Mouse (Mus musculus) limb, embryonic 13.5 days (tissue): ENCODE measurements around the gene Elovl3. TPM values are rescaled to one million over a fixed set of nuclear protein-coding genes. Genes with fewer than 3 reads are reported as not detected.

Source experiments
- ATAC-seq: fragments of 200-750 bp; cut with Nextera tagmentation; 2 replicates; pipeline ENCODE4 v1.8.0; 2017; ENCODE audit warnings: low read depth, moderate number of reproducible peaks, moderate TSS enrichment; ENCODE audit not compliant: low FRiP score
- H3K27ac ChIP-seq: fragments of 300-500 bp; sonication (generic); 2 replicates; pipeline ENCODE4 v1.5.1; 2015; ENCODE audit warnings: inconsistent platforms, mild to moderate bottlenecking, moderate library complexity
- H3K27me3 ChIP-seq: fragments of 300-500 bp; sonication (generic); 2 replicates; pipeline ENCODE4 v1.6.1; 2015; ENCODE audit warnings: mild to moderate bottlenecking, inconsistent platforms
- H3K36me3 ChIP-seq: fragments of 300-500 bp; sonication (generic); 2 replicates; pipeline ENCODE4 v1.6.1; 2015; ENCODE audit warnings: inconsistent platforms, mild to moderate bottlenecking, moderate library complexity
- H3K4me1 ChIP-seq: fragments of 300-500 bp; sonication (generic); 2 replicates; pipeline ENCODE4 v1.6.1; 2015; ENCODE audit warnings: inconsistent platforms
- H3K4me2 ChIP-seq: fragments of 300-500 bp; sonication (generic); replicated peaks from 2 replicates; pipeline ENCODE4 v1.6.1; 2015; ENCODE audit warnings: inconsistent platforms, mild to moderate bottlenecking, moderate library complexity
- H3K4me3 ChIP-seq: fragments of 300-500 bp; sonication (generic); 2 replicates; pipeline ENCODE4 v1.5.1; 2015; ENCODE audit warnings: moderate library complexity, mild to moderate bottlenecking, inconsistent platforms
- H3K9ac ChIP-seq: fragments of 300-500 bp; sonication (generic); 2 replicates; pipeline ENCODE4 v1.6.1; 2015; ENCODE audit warnings: mild to moderate bottlenecking, inconsistent platforms
- H3K9me3 ChIP-seq: fragments of 300-500 bp; sonication (generic); 2 replicates; pipeline ENCODE4 v1.6.1; 2016; ENCODE audit warnings: inconsistent platforms
- WGBS: fragments of 180-500 bp; shearing (Covaris S2); methylation state at CpG from one replicate; pipeline ENCODE4 v1.1.7; 2015; 5-methylcytosine and 5-hydroxymethylcytosine counted together
- polyA plus RNA-seq: library from polyadenylated mRNA; unstranded; fragments of >200 nt; fragmentation: Nextera tagmentation; extraction: Ambion mirVana; gene quantifications from 2 replicates; pipeline ENCODE4 v1.2.1, GENCODE M21; 2015

Elovl3 gene
- polyA plus RNA-seq: 0.52 and 0.59 TPM in 2 replicates

DNA sequence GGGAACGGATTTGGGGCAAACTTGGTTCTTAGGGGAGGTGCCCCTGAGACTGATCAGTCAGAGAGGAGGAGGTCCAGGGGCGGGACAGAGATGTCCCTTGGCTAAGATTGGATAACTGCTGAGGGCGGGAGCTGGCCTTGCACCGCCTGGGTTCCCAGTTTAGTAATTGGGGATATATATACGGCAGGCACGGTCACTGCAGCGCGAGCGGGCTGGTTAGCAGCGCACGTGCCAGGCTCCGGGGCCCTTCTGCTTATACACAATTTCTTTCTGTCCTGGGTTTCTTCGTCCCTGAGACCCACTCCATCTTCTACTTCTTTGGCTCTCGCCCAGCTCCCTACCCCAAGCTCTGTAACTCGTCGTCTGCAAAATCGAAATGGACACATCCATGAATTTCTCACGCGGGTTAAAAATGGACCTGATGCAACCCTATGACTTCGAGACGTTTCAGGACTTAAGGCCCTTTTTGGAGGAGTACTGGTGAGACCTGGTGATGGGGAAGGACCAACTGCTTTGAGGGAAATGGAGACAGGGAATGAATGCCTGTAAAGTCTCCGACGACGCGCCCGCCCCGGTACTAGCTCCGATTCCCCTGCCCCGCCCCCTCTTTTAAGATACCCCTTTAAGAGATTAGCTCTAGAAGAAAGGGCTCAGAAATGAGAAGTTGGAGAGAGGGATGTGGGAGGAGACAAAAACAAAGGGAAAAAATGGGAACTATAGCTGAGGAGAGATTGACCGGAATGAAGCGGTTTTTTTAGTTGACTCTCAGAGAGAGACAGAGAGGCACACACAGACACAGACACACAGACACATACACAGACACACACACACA is at the start of gene Elovl3:
Elovl3 (plus strand) TSS at position 204 of the 832 bp plus-strand sequence.
- Histone ChIP-seq H3K4me1 (peaks cover 23% of the 10 kb centered on the region), H3K9ac (peak within 1 kb of the TSS; percentile 35; the same call in 1 of the 2 replicates), H3K27me3 (peaks cover 84% of the 10 kb centered on the region), H3K4me2 (peak within 1 kb of the TSS; percentile 53), H3K27ac (no peak within 1 kb of the TSS), H3K4me3 (peak within 1 kb of the TSS; percentile 27), H3K36me3 (no peaks in the 10 kb centered on the region), H3K9me3 (no peaks in the 10 kb centered on the region)
- 0 out of 2 replicates have a peak, but pooled peaks have one; percentile 34 for ATAC-seq
- WGBS: 4% methylated on average over 31 of the region's 31 CpGs

GRCm38 (mm10) chr19:46085185-46085584 is 46.5 kb upstream of the Elovl3 start:
- H3K4me1 ChIP-seq: no peaks in the 10 kb centered on the region
- no peak overlapping the region for H3K27ac ChIP-seq
- no peak for ATAC-seq
- H3K36me3 ChIP-seq: peaks cover 59% of the 10 kb centered on the region
- H3K27me3 ChIP-seq: no peaks in the 10 kb centered on the region
- no peaks in the 10 kb centered on the region for H3K9me3 ChIP-seq
- 95% methylated on average over 8 of the region's 8 CpGs for WGBS
- no peak overlapping the region for H3K9ac ChIP-seq
- no peak overlapping the region for H3K4me3 ChIP-seq
- H3K4me2 ChIP-seq: no peak overlapping the region

- Histone ChIP-seq H3K9ac (no peak overlapping the region), H3K9me3 (no peaks in the 10 kb centered on the region), H3K4me1 (no peaks in the 10 kb centered on the region), H3K27ac (no peak overlapping the region), H3K4me3 (no peak overlapping the region), H3K4me2 (no peak overlapping the region), H3K27me3 (no peaks in the 10 kb centered on the region), H3K36me3 (peaks cover 48% of the 10 kb centered on the region)
- ATAC-seq: no peak
- WGBS: 58% methylated on average over 3 of the region's 3 CpGs
Measured at GRCm38 (mm10) chr19:46086337-46086736, 45.4 kb upstream of the Elovl3 start.

GRCm38 (mm10) chr19:46087871-46088270 is 43.8 kb upstream of the Elovl3 start:
- Histone ChIP-seq H3K4me2 (no peak overlapping the region), H3K4me1 (no peaks in the 10 kb centered on the region), H3K36me3 (peaks cover 32% of the 10 kb centered on the region), H3K9ac (no peak overlapping the region), H3K9me3 (no peaks in the 10 kb centered on the region), H3K4me3 (no peak overlapping the region), H3K27me3 (no peaks in the 10 kb centered on the region), H3K27ac (no peak overlapping the region)
- 79% methylated on average over 7 of the region's 7 CpGs for WGBS
- no peak for ATAC-seq

GRCm38 (mm10) chr19:46091641-46092040 is 40.1 kb upstream of the Elovl3 start:
- Histone ChIP-seq H3K27me3 (no peaks in the 10 kb centered on the region), H3K4me2 (no peak overlapping the region), H3K9ac (no peak overlapping the region), H3K4me1 (no peaks in the 10 kb centered on the region), H3K4me3 (no peak overlapping the region), H3K9me3 (peaks cover 3% of the 10 kb centered on the region; the same call in 1 of the 2 replicates), H3K36me3 (no peaks in the 10 kb centered on the region), H3K27ac (no peak overlapping the region)
- WGBS: 88% methylated on average over 4 of the region's 4 CpGs
- no peak for ATAC-seq

GRCm38 (mm10) chr19:46094144-46094543 is 37.6 kb upstream of the Elovl3 start:
- Histone ChIP-seq H3K9ac (no peak overlapping the region), H3K27me3 (no peaks in the 10 kb centered on the region), H3K4me2 (no peak overlapping the region), H3K4me1 (no peaks in the 10 kb centered on the region), H3K4me3 (no peak overlapping the region), H3K36me3 (no peaks in the 10 kb centered on the region), H3K27ac (no peak overlapping the region), H3K9me3 (peaks cover 3% of the 10 kb centered on the region; the same call in 1 of the 2 replicates)
- 83% methylated on average over 2 of the region's 2 CpGs for WGBS
- ATAC-seq: no peak

GRCm38 (mm10) chr19:46095291-46095690 is 36.4 kb upstream of the Elovl3 start:
- no peak for ATAC-seq
- Histone ChIP-seq H3K36me3 (no peaks in the 10 kb centered on the region), H3K4me2 (no peak overlapping the region), H3K27ac (no peak overlapping the region), H3K9me3 (peaks cover 3% of the 10 kb centered on the region; the same call in 1 of the 2 replicates), H3K9ac (no peak overlapping the region), H3K4me1 (no peaks in the 10 kb centered on the region), H3K27me3 (no peaks in the 10 kb centered on the region), H3K4me3 (no peak overlapping the region)
- 84% methylated on average over 4 of the region's 4 CpGs for WGBS

- Histone ChIP-seq H3K27me3 (no peaks in the 10 kb centered on the region), H3K9ac (no peak overlapping the region), H3K4me1 (no peaks in the 10 kb centered on the region), H3K9me3 (peaks cover 3% of the 10 kb centered on the region; the same call in 1 of the 2 replicates), H3K27ac (no peak overlapping the region), H3K36me3 (no peaks in the 10 kb centered on the region), H3K4me3 (no peak overlapping the region), H3K4me2 (no peak overlapping the region)
- no peak for ATAC-seq
- 87% methylated on average over 5 of the region's 5 CpGs for WGBS
Measured at GRCm38 (mm10) chr19:46096396-46096795, 35.3 kb upstream of the Elovl3 start.

GRCm38 (mm10) chr19:46099561-46099960 is 32.1 kb upstream of the Elovl3 start:
- H3K4me2 ChIP-seq: no peak overlapping the region
- WGBS: 90% methylated on average over 3 of the region's 3 CpGs

GRCm38 (mm10) chr19:46103437-46104186 is 28.1 kb upstream of the Elovl3 start:
- Histone ChIP-seq H3K9ac (no peak overlapping the region), H3K27ac (no peak overlapping the region), H3K9me3 (no peaks in the 10 kb centered on the region), H3K4me3 (no peak overlapping the region), H3K27me3 (no peaks in the 10 kb centered on the region), H3K4me2 (no peak overlapping the region), H3K4me1 (no peaks in the 10 kb centered on the region), H3K36me3 (no peaks in the 10 kb centered on the region)
- ATAC-seq: no peak
- 88% methylated on average over 6 of the region's 6 CpGs for WGBS

More at GRCm38 (mm10) chr19:46099561-46099960, 32.1 kb upstream of the Elovl3 start:
- Histone ChIP-seq H3K9ac (no peak overlapping the region), H3K4me1 (no peaks in the 10 kb centered on the region), H3K27ac (no peak overlapping the region), H3K27me3 (no peaks in the 10 kb centered on the region), H3K36me3 (no peaks in the 10 kb centered on the region), H3K4me3 (no peak overlapping the region), H3K9me3 (no peaks in the 10 kb centered on the region)
- no peak for ATAC-seq

DNA sequence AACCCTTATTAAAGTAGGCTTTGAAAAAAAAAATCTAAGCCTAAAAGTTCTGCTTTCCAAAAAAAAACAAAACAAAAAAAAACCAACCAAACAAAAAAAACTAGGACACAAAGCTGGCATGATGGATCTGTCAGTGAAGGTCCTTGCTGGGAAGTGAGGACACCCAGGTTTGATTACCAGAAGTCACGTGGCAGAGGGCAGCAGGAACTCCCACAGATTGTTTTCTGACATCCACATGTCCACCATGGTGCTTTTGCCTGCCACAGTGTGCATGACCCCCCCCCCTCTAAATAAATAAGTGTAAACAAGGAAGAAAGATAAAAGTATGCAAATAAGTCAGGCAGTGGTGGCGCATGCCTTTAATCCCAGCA is 27.5 kb upstream of the Elovl3 start:
- no peak overlapping the region for H3K4me3 ChIP-seq
- 79% methylated on average over 2 of the region's 2 CpGs for WGBS

DNA sequence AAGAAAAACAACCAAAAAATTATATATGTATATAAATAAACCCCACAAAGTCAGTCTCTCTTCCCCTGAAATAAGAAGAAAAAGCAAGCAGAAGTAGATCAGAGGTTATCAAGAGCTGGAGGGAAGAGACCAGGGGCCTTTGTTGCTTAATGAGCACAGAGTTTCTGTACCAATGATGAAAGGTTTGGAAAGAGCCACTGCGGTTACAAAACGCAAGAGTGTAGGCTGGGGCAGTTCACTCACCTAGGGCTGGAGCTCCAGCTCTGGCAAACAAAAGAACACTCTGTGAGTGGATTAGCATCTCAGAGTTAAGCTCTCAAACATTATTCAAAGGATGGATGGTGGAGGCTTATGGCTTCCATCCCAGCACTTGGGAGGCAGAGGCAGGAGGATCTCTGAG is 21.5 kb upstream of the Elovl3 start:
- Histone ChIP-seq H3K27me3 (no peaks in the 10 kb centered on the region), H3K4me2 (no peak overlapping the region), H3K9me3 (no peaks in the 10 kb centered on the region), H3K4me1 (no peaks in the 10 kb centered on the region), H3K27ac (no peak overlapping the region), H3K9ac (no peak overlapping the region), H3K4me3 (no peak overlapping the region), H3K36me3 (no peaks in the 10 kb centered on the region)
- 81% methylated on average over 2 of the region's 2 CpGs for WGBS
- ATAC-seq: no peak

More for the DNA sequence above, 27.5 kb upstream of the Elovl3 start:
- H3K4me1 ChIP-seq: no peaks in the 10 kb centered on the region
- no peaks in the 10 kb centered on the region for H3K9me3 ChIP-seq
- no peaks in the 10 kb centered on the region for H3K27me3 ChIP-seq
- H3K36me3 ChIP-seq: no peaks in the 10 kb centered on the region
- no peak overlapping the region for H3K9ac ChIP-seq
- H3K27ac ChIP-seq: no peak overlapping the region
- ATAC-seq: no peak
- no peak overlapping the region for H3K4me2 ChIP-seq
